ENCODE assay signal across 38 mouse cellular contexts in genomic region chr4:150198268-150198667, GRCm38 (mm10). TPM values are rescaled to one million over a fixed set of nuclear protein-coding genes. Genes with fewer than 3 reads are reported as not detected.
"Had no signal": no experiment of that assay in that cellular context is flagged by ENCODE, and none has a peak within 500 bp of the region (broad histone marks: within the 10 kb centered on the region; RNA-seq: fewer than 3 reads in every experiment).

No protein-coding gene starts in this region.

- DNase-seq: gastrocnemius, adult 2 months; gastrocnemius, postnatal 10 days; gastrocnemius, postnatal 25 days; heart, adult 2 months; heart, postnatal 4 days; kidney, adult 18-20 months; kidney, adult 8-10 months; kidney, postnatal 10 days; kidney, postnatal 25 days; kidney, postnatal 4 days; left cerebral cortex, postnatal 4 days had no signal

- ATAC-seq: hindbrain, embryonic 16.5 days; inflammation-experienced regulatory T-cells, adult 6 months; intestine, embryonic 15.5 days; intestine, postnatal 0 days; liver, embryonic 12.5 days had no signal

- H3K4me1 ChIP-seq: heart, embryonic 13.5 days; heart, embryonic 15.5 days; hindbrain, embryonic 12.5 days; limb, embryonic 13.5 days; liver, embryonic 12.5 days had no signal

- H3K4me2 ChIP-seq: heart, embryonic 11.5 days; heart, embryonic 13.5 days; heart, embryonic 15.5 days; hindbrain, embryonic 12.5 days; hindbrain, embryonic 14.5 days; intestine, embryonic 15.5 days; limb, embryonic 13.5 days; limb, embryonic 15.5 days; liver, embryonic 12.5 days had no signal

- H3K27ac ChIP-seq: gastrocnemius, adult 2 months; heart, adult 2 months; heart, embryonic 13.5 days; heart, embryonic 15.5 days; hindbrain, embryonic 10.5 days; hindbrain, embryonic 12.5 days; hindbrain, embryonic 14.5 days; intestine, embryonic 15.5 days; layer of hippocampus, adult 2 months; left cerebral cortex, adult 2 months; limb, embryonic 13.5 days; limb, embryonic 15.5 days; liver, embryonic 12.5 days had no signal

- H3K9ac ChIP-seq: heart, embryonic 13.5 days; heart, embryonic 15.5 days; hindbrain, embryonic 12.5 days; hindbrain, embryonic 14.5 days; intestine, embryonic 15.5 days; limb, embryonic 13.5 days; limb, embryonic 15.5 days; liver, embryonic 12.5 days had no signal

- H3K27me3 ChIP-seq: heart, embryonic 15.5 days; hindbrain, embryonic 12.5 days; intestine, embryonic 15.5 days; limb, embryonic 13.5 days; limb, embryonic 15.5 days had no signal

- H3K9me3 ChIP-seq: heart, embryonic 15.5 days; hindbrain, embryonic 10.5 days; hindbrain, embryonic 12.5 days; intestine, embryonic 15.5 days; limb, embryonic 13.5 days; limb, embryonic 15.5 days; liver, embryonic 12.5 days had no signal

- H3K36me3 ChIP-seq: heart, embryonic 13.5 days; heart, embryonic 15.5 days; hindbrain, embryonic 10.5 days; hindbrain, embryonic 12.5 days; intestine, embryonic 15.5 days; limb, embryonic 13.5 days; limb, embryonic 15.5 days; liver, embryonic 12.5 days had no signal

- H3K4me3 ChIP-seq: gastrocnemius, adult 2 months; heart, adult 2 months; heart, embryonic 13.5 days; heart, embryonic 15.5 days; hindbrain, embryonic 10.5 days; hindbrain, embryonic 12.5 days; intestine, embryonic 15.5 days; layer of hippocampus, adult 2 months; left cerebral cortex, adult 2 months; limb, embryonic 13.5 days; limb, embryonic 15.5 days; liver, embryonic 12.5 days had no signal

RNA-seq across cellular contexts. Expression of gene Car6, which starts 2.9 kb away (rescaled TPM):
- total RNA-seq: gastrocnemius, adult 2 months; gastrocnemius, postnatal 10 days; gastrocnemius, postnatal 25 days; granulocyte monocyte progenitor cell, adult 5-6 weeks; heart, adult 2 months; heart, postnatal 25 days; heart, postnatal 4 days; layer of hippocampus, adult 2 months; layer of hippocampus, postnatal 10 days; layer of hippocampus, postnatal 25 days; left cerebral cortex, adult 2 months; left cerebral cortex, postnatal 25 days; left cerebral cortex, postnatal 4 days; liver, adult 2 months had no signal
- polyA plus RNA-seq: frontal cortex, adult 2 months; heart, adult 2 months; heart, embryonic 11.5 days; heart, embryonic 13.5 days; heart, embryonic 15.5 days; heart, postnatal 0 days; hindbrain, embryonic 14.5 days; hindbrain, embryonic 16.5 days; inflammation-experienced regulatory T-cells, adult 6 months; intestine, embryonic 15.5 days; intestine, postnatal 0 days; kidney, embryonic 14.5 days; liver, adult 2 months; liver, embryonic 12.5 days had no signal

RNA-seq across cellular contexts. Expression of gene Slc2a7, which starts 49.5 kb away (rescaled TPM):
- total RNA-seq: gastrocnemius, adult 2 months; gastrocnemius, postnatal 10 days; gastrocnemius, postnatal 25 days; gastrocnemius, postnatal 4 days; granulocyte monocyte progenitor cell, adult 5-6 weeks; heart, adult 2 months; heart, postnatal 25 days; heart, postnatal 4 days; layer of hippocampus, adult 2 months; layer of hippocampus, postnatal 10 days; layer of hippocampus, postnatal 25 days; left cerebral cortex, adult 2 months; left cerebral cortex, postnatal 25 days; left cerebral cortex, postnatal 4 days; liver, adult 2 months had no signal
- polyA plus RNA-seq: frontal cortex, adult 2 months; heart, adult 2 months; heart, embryonic 11.5 days; heart, embryonic 13.5 days; heart, embryonic 15.5 days; heart, postnatal 0 days; hindbrain, embryonic 10.5 days; hindbrain, embryonic 12.5 days; hindbrain, embryonic 14.5 days; hindbrain, embryonic 16.5 days; inflammation-experienced regulatory T-cells, adult 6 months; kidney, embryonic 14.5 days; kidney, embryonic 16.5 days; limb, embryonic 11.5 days; limb, embryonic 13.5 days; limb, embryonic 15.5 days; liver, adult 2 months; liver, embryonic 12.5 days had no signal
